Mouse (Mus musculus): ENCODE data around the gene Gfra1. TPM values are rescaled to one million over a fixed set of nuclear protein-coding genes. Genes with fewer than 3 reads are reported as not detected.

The Gfra1 gene
- total RNA-seq, 2 experiments from 2014 or later: 3.0 to 4.0 TPM

DNA sequence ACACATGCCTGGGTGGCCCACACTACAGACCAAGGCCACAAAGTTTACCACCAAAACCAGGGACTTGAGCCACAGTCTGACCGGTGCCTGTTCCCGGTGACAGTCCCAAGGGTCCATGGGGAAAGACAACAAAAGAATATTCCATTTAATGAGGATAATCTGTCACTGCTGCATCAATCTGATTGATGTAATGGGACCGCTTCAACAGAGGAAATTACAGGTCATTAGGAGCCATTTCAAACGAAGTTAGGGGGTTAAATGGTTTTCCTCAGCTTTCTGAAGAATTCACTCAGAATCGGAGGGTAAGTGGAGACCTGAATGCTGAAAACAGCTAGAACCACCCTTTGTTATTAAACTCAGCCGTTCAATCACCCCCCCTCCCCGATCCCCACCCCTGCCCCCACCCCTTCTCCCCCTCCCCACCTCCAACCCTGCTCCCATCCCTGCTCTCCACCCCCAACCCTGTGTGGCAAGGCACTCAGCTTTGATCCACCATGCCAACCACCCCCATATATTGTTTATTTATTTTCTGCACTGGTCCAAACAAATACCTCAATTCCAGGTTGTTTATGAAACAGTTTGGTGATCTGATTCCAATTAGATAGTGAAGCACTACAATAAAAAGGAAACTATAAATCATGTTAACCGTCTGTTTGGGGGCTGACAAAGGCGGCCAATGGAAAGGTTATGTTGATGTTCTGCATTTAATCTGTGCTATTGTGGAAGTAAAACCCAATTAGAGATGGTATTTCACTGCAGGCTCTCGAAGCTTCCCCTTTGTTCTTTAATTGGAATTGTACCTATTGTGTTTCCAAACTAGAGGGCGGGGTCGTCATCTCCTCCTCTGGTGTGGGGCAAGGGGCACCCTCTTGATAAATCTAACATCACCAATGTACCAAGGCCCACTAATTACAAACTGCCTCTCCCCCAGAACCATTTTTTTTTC is 119.9 kb downstream of the Gfra1 start:
- no peak overlapping the region for H3K27ac ChIP-seq
- DNase-seq: no peak
- TF ChIP-seq CTCF (IDR thresholded peaks at IDR 0.05): no peak
- intact Hi-C loops (cut with DNase I): no loop called here
- no peak overlapping the region for H3K4me3 ChIP-seq

DNA sequence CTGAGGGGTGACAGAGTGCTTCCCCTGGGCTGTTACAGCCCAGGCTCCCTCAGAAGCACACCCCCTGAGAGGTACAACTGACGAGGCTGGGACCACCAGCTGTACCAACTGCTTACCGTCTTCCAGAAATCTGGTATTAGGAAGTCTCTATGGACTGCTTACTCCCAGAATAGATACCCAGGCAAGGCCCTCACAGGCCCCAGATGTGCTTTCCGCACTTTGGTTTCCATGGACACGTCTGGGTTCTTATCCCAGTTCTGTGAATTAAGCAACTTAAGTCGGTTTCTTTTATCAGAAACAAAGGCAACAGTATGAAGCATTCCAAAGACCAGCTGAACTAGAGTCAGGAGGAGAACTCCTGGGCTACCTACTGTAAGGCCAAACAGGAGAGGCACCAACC is 126.4 kb downstream of the Gfra1 start:
- no peak overlapping the region for H3K4me3 ChIP-seq
- no peak for DNase-seq
- H3K27ac ChIP-seq: no peak overlapping the region
- no peak for TF ChIP-seq CTCF (IDR thresholded peaks at IDR 0.05)
- intact Hi-C loops (cut with DNase I): no loop called here

GRCm38 (mm10) chr19:58328014-58328413 is 127.7 kb downstream of the Gfra1 start:
- intact Hi-C loops (cut with DNase I): no loop called here
- DNase-seq: no peak
- no peak for TF ChIP-seq CTCF (IDR thresholded peaks at IDR 0.05)
- Histone ChIP-seq H3K4me3 (no peak overlapping the region), H3K27ac (no peak overlapping the region)

DNA sequence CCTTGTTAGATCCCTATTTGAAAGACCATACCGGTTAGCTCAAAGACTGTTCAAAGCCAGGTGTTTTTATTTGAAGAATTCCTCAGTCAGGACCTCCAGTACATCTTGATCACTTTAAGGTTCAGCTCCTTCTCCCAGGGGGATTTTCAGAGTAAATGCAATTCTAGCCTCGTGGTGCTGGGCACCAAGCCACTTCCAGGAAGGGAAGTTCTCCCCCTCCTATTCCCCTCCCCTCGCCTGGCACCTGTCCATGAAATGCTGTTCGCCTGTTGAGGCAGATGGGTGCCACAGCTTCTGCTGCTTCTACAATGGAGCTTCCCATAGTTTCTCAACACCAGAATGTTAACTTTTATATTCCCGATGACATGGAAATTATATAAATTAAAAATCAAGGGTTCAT is 139.2 kb downstream of the Gfra1 start:
- no peak overlapping the region for H3K4me3 ChIP-seq
- no peak for TF ChIP-seq CTCF (IDR thresholded peaks at IDR 0.05)
- DNase-seq: peak; percentile 32
- intact Hi-C loops (cut with DNase I): no loop called here
- H3K27ac ChIP-seq: no peak overlapping the region

DNA sequence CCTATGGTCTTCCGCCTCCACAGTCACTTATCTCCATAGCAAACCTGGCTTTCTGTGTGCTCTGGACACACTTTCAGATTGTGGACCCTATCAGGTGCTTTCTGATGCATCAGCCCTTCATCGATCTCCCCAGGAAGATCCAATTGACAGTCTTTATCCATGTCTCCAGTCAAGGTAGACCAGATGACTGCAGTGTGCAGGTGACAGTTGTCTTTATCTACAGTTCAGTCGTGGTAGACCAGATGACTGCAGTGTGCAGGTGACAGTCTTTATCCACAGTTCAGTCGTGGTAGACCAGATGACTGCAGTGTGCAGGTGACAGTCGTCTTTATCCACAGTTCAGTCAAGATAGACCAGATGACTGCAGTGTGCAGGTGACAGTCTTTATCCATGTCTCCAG is 140.0 kb downstream of the Gfra1 start:
- intact Hi-C loops (cut with DNase I): no loop called here
- TF ChIP-seq CTCF (IDR thresholded peaks at IDR 0.05): no peak
- Histone ChIP-seq H3K27ac (no peak overlapping the region), H3K4me3 (no peak overlapping the region)
- DNase-seq: no peak

GRCm38 (mm10) chr19:58314631-58315030 is 141.1 kb downstream of the Gfra1 start:
- H3K4me3 ChIP-seq: no peak overlapping the region
- no peak for DNase-seq
- H3K27ac ChIP-seq: no peak overlapping the region
- intact Hi-C loops (cut with DNase I): no loop called here
- TF ChIP-seq CTCF (IDR thresholded peaks at IDR 0.05): no peak

GRCm38 (mm10) chr19:58313785-58314184 is 141.9 kb downstream of the Gfra1 start:
- peak; percentile 63 for TF ChIP-seq CTCF (IDR thresholded peaks at IDR 0.05)
- DNase-seq: no peak
- Histone ChIP-seq H3K4me3 (no peak overlapping the region), H3K27ac (no peak overlapping the region)
- intact Hi-C loops (cut with DNase I): no loop called here

DNA sequence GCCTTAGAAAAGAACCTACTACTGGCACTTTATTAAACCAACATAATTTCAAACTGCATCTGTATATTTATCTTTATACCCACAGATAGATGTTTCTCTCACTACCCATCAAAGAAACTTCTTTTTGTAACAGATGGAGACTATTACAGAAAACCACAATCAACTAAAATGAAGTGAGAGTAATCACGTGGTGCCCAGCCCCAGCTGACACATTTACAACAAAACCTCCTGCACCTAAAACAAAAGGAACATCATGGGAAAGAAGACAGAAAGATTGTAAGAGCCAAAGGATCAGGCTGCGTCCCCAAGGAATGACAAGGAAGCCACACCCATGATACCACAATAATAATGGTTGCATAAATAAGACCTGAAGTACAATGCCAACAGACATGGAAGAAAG is 143.2 kb downstream of the Gfra1 start:
- Histone ChIP-seq H3K4me3 (no peak overlapping the region), H3K27ac (no peak overlapping the region)
- TF ChIP-seq CTCF (IDR thresholded peaks at IDR 0.05): no peak
- DNase-seq: no peak
- intact Hi-C loops (cut with DNase I): no loop called here

GRCm38 (mm10) chr19:58310334-58311315 is 145.1 kb downstream of the Gfra1 start:
- Histone ChIP-seq H3K27ac (peak overlapping the region; percentile 31; the same call in 1 of the 2 replicates), H3K4me3 (peak overlapping the region; percentile 49; the same call in 1 of the 2 replicates)
- no peak for TF ChIP-seq CTCF (IDR thresholded peaks at IDR 0.05)
- intact Hi-C loops (cut with DNase I): loop anchor here (2.0 kb wide), 1 partner anchor 14 kb away; no protein-coding TSS in a partner anchor
- peak; percentile 31 for DNase-seq

- DNase-seq: no peak
- Histone ChIP-seq H3K4me3 (peak overlapping the region; percentile 49), H3K27ac (peak overlapping the region; percentile 31; the same call in 1 of the 2 replicates)
- intact Hi-C loops (cut with DNase I): loop anchor here (2.0 kb wide), 1 partner anchor 13 kb away; no protein-coding TSS in a partner anchor
- TF ChIP-seq CTCF (IDR thresholded peaks at IDR 0.05): no peak
Observed at GRCm38 (mm10) chr19:58309620-58310275, 146.0 kb downstream of the Gfra1 start.

- no peak for DNase-seq
- Histone ChIP-seq H3K4me3 (no peak overlapping the region), H3K27ac (no peak overlapping the region)
- no peak for TF ChIP-seq CTCF (IDR thresholded peaks at IDR 0.05)
- intact Hi-C loops (cut with DNase I): no loop called here
Observed at GRCm38 (mm10) chr19:58301105-58301504, 154.6 kb downstream of the Gfra1 start.

DNA sequence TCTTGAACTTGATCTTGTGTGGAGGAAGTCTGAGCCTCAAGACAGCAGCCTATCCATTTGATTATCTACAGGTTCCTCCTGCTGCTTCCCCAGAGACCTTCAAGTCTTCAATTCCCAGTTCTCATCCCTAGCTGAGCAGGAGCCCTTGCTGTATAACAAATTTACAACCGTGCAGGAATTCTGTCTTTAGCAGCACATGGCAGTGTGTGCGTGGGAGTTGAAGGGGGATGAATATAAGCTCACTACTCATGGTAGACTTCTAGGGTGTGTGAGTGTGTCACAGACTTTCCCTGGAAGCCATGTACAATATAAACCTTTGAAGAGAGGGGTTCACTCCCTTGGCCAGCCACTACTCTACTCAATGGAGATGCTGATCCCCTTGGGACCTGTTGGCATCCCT is 157.8 kb downstream of the Gfra1 start:
- TF ChIP-seq CTCF (IDR thresholded peaks at IDR 0.05): no peak
- H3K4me3 ChIP-seq: no peak overlapping the region
- intact Hi-C loops (cut with DNase I): loop anchor here (2.0 to 5.0 kb wide), 2 partner anchors 13 to 154 kb away; no protein-coding TSS in a partner anchor
- H3K27ac ChIP-seq: no peak overlapping the region
- no peak for DNase-seq

All from gastrocnemius, adult 2 months (tissue).